Mouse (Mus musculus) layer of hippocampus, adult 18-20 months (tissue): ENCODE measurements around the gene Hdac4. TPM values are rescaled to one million over a fixed set of nuclear protein-coding genes. Genes with fewer than 3 reads are reported as not detected.
A peak's percentile ranks its signal among the peaks of the same experiment; 100 is the strongest.

Experiments used
- DNase-seq, 2 experiments: peaks; one replicate each; pipeline ENCODE4 v3.0.0; 2022; ENCODE audit warnings: low spot score in 2 of 2
- total RNA-seq, 2 experiments: library from RNA; stranded (reverse); gene quantifications; 2 replicates each; pipeline ENCODE4 v1.2.3; 2021

The Hdac4 gene
- total RNA-seq, 2 experiments from 2014 or later = 110 to 113 TPM

DNA sequence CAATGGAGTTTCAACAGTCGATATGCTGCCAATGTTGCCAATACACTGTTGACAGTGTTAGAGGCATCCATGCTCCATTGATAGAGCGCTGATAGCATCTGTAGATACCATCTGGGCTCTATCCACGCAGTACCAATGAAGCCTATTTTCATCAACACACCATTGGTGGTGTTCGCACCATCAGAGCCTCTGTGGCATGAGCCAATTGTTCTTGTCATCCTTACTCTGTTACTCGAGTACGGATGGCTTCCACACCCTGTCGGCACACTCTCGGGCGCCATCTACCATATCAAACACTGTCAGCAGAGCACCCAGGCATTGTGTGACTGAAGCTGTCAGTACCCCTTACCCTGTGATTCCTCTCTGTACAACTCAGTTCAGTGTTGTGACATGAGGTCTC, 271.9 kb downstream of the Hdac4 start:
- peak; percentile 39 to 71 for DNase-seq

DNA sequence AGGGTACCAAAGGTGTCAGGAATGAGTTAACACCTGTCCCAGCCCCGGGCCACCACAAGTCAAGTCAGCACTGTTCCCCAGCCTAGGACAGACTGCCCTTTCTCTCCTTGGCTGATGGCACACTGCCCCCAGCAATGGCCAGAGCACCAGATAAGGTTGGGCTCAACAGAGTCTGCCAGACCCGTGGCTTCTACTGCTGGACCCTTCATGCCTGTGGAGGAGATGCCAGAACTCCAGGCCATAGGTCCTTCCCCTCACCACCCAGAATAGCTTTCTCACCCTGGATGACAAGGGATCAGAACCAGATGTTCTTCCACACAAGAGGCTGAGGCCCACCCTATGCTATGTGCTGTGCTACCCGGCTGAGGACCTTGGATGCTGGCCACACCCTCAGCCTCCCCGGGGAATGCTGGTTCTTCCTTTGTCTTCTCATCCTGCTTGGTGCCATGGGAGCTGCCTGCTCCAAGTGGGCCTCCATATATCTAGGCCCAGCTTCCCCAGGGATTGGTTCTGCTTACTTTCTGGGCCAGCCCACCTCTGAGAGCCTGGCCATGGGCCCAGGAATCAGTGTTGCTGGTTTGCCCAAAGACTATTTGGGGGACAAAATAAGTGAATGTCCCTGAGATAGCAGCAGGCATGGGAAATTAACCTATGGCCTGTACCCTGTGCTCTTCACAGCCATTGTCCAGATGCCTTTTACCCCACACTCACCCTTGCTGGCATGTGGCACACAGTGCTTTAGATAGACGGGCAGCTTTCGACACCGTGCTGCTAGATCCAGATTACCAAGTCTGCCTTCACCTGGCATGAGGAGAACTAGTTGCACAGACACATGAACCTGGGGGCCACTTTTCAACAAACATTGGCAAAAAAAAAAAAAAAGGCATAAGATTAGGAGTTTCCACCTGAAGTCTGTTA, 273.0 kb downstream of the Hdac4 start:
- DNase-seq = no peak

DNA sequence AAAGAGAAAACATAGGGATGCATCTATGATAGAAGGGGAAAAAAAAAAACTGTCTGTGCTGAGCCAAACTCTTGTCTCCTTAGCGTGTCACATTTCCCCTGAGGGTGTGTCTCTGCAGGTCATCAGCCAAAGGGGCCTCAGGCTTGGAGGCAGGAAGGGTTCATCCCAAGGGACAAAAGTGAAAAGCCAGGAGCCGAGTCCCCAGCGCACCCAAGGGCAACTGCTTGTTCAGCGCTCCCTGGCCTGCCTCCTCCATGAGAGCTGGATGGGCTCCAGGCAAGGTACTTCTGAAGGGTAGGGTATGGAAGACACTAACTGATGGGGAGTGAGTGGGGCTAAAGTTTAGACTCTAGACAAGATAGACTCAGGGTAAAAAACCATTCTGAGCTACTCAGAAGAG, 273.8 kb downstream of the Hdac4 start:
- DNase-seq = no peak

DNA sequence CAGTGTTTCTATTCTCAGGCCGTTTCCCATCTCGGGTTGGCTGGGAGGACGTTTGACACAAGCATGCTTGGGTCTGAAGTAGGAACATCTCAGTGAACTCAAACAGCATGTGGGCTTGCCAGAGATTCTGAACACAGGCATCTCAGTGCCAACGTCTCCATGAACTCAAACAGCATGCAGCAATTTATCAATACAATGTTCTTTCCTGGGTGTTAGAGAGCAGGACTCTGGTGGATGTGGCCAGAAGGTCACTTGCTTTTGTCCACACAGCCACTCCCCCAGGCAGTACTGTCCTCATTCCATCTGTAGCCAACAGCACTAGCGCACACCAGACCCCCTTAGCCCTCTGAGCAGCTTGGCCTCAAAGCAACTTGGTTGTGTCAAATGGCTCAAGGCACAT, 274.2 kb downstream of the Hdac4 start:
- no peak for DNase-seq

DNA sequence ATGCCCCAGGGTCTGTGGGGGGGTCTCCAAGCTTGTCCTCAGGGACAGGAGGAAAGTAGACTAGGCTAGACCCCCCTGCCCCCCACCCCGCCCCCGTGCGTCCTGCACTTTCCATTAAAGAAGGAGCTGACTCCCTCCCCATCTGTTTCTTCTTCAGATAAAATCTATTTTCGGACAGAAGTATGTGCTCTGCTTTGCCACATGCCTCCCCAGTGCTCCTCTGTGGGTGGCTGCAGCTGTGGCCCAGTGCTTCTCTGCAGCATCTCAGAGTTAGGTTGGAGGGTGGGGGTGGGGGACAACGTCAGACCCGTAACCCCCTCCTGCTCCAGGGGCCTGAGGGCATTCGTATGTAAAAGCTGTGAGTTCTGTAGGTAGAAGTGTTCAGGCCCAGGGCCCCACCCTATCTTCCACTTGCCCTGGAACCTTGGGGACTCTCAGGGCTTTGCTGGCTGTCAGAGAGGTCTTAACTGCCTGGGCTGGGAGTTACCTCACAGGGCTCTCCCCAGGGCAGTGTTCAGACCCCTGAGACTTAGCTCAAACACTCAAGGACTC, 275.4 kb downstream of the Hdac4 start:
- peak in 1 of 2 experiments; percentile 43 for DNase-seq

DNA sequence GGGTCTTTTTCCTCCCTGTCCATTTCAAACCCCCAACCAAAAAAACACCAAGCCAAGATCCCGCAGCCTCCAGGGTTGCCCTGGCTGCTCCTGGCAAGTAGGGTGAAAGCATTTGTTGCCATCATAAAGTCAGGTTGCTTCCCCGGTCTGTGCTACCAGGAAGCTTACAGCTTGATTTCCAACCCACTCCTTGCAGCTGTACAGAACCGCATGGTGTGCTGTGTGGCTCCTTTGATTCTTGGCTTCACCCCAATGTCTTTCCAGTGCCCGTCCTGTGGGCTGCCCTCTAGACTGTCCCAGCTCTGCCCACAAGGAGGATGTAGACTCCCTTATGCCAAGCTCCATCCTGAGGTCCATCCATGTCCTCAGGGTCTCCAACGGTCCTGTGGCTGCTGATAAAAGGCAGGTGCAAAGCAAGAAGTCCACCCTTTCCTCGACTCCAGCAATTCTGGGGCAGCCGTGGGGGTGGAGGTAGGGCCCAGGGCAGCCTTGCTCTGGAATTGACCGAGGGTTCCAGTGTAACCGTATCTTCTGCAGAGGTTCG, 277.2 kb downstream of the Hdac4 start:
- DNase-seq = no peak

DNA sequence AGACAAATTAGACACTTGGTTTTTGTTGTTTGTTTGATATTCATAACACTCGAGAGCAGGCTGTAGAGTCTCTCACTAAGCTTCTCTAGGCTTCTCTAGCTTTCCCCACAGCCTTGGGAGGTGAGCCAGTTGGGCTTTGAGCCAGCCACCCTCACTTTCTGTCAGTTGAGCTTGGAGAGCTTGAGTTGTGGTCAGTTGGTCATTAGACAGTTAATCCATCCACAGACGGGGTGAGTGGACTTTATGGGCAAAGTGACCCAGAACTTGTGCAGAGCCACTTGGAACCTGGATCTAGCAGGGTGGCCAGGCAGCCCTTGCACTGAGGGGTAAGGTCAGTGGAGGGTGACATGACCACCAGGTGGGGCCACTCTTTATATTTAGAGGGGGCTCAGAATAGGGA, 277.9 kb downstream of the Hdac4 start:
- DNase-seq = no peak

DNA sequence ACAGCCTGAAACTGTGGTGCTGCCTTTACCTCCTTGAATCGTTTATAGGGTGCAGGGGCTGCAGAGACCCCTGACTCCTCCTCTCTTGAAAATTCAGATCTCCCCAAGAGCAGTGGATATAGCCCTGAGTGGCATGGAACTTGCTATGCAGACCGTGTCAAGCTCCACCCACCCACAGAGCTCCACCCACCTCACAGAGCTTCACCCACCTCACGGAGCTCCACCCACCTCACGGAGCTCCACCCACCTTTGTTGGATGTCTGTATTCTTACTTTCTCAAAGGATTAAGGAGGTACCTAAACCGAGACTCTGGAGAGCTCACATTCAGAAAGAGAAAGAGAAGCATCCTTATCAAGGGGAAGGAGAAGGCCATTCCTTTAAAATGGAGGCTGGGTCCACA, 279.5 kb downstream of the Hdac4 start:
- DNase-seq = no peak

DNA sequence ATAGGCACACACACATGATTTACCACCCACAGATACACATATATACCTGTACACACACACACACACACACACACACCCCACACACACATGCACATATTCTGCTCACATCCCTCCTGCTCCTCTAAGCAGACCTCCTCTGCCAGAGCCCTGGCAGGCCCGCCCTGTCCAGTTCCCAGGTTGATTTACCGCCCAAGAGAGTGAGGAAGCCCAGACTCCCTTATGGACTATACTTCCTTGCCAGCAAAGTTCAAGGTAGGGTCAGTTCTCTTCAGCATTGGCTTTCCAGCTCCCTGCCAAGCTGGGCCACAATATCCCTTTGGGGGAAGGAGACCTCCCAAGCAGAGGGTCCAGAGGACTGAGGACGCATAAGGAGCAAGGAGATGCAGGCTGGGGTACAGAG, 280.9 kb downstream of the Hdac4 start:
- no peak for DNase-seq

DNA sequence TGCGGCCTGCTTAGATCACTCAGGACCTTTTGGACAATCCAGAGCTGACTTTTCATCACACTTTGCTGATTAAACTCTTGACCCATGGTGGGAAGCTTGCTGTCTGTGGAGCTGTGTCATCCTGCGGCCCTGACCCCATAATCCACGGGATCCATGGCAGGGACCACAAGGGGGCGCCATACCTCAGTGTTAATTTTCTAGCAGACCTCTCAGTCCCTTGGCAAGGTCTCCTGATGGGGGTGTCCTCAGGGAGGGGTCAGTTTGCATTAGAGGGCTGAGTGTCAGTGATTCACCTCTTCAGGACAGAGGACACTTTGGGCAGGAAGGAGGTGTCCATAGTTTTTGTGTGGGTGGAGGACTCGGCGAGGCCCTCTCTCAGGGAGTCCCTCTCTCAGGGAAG, 281.6 kb downstream of the Hdac4 start:
- no peak for DNase-seq

DNA sequence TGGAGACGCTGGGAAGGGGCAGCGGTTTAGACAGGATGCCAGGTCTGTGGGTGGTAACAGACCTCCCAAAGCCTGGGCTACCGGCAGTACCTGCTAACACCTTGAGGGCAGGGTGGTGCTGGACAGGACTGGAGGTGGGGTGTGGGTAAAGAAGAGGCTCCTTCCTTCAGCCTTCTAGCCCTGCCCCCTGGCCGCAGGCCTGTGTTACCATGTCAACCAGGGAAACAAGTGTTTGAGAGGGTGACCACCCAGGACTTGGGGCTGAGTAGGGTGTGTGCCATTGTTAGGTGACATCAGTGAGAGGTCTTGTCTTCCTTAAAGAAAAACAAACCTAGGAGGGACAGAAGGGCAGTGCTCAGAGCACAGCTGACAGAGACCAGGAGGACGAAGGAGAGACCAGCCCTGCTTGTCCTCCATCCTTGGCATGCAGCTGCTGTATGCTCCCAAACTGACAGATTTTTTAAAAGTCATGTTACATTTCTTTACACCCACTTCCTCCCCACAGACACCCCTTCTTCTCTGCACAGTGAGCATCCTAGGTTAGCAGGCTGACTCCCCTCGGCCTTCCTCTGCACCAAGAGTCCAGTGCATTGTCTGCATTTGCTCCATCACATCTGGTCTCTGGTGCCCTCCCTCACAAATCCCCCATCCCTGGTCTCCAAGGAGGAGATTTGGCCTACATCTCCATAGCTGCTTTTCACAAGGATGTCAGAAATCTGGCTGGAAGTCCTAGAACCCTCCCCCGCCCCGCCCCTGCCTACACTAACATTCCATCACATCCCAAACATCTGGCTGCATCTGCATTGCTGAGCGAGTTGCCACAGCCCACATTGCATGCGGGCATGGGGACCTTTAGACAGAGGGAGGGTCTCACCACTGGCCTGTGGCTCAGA, 283.0 kb downstream of the Hdac4 start:
- DNase-seq = no peak

DNA sequence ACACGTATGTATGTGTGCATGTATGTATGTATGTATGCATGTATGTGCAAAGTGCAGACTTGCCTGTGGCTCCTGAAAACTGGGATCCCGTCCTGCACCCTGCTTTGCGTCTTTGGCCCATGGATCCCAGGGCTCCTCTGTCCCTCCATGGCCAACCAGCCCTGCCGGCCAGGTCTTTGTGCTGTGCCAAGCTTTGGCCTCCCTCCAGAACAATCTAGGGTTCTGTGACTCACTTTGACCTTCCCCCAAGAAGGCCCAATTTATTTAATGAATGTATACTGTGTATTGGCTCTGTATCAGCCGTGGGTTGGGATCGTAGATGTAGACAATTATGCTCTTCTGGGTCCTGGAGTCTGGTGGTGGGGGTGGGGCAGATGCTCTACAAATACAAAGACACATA, 290.2 kb downstream of the Hdac4 start:
- no peak for DNase-seq

DNA sequence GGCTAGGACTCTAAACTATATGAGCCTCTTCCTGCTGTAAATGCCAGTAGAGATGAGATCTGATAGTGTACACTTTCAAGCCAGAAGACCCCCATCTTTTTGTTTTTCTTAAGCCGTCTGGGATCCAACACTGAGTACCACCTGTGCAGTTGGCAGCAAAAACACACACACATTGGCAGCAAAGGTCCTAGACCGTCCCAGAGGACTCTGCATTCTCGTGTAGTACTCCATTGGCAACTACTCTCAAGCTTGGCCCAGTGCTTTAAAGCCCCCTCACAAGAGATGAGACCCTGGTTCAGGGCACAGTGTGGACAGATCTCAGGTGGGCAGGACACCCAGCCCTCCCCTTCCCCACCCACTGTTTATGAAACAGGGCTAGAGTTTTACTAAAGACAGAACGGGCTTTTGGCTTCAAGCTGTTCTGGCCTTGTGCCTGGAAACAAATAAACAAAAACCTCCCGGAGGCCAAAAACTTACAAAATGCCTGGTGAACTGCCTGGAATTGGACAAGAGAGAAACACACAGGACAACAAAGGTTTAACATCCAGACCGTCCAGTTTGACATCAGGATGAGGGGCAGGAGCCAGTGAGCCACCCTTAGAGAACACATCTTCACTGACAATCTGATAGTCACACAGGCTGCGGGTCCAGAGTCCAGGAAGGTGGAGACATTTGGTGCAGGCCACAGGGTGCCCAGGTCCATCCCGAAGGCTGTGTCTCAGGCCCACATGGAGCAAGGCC, 292.1 kb downstream of the Hdac4 start:
- DNase-seq = no peak

DNA sequence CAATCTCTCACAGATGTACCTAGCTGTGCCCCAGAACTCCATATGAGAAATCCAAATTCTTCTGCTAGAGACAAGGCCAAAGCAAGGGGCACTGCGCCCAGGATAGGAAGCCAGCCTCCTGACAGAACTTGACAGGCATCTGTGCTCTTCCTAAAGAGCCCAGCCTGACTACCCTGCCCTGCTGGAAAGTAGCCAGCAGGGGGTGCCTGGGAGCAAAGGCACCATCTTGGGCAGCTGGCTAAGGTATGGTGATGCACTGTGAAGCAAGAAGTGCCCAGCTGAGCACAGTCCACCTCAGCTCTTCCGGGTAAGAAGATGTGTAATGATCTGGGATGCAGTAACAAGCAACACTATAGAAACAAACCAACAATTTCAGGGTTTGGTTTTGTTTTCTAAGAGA, 298.4 kb downstream of the Hdac4 start:
- no peak for DNase-seq

DNA sequence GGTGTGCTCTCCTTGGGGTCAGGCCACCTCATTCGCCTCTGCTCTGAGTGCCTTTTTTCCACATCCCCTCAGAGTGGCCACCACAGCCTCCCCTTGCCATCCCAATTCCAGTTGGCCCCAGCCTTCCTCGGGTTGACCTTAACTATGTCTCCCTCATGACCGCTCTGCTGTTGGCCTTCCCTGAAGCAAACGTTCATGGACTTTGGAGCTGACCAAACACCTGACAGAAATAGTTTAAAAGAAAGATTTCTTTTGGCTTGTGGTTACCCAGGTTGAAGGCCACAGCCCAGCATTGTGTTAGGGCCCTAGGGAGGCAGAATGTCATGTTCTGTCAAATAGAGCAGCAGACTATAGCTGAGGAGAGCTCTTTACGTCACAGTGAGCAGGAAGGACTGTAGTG, 301.2 kb downstream of the Hdac4 start:
- DNase-seq = no peak

DNA sequence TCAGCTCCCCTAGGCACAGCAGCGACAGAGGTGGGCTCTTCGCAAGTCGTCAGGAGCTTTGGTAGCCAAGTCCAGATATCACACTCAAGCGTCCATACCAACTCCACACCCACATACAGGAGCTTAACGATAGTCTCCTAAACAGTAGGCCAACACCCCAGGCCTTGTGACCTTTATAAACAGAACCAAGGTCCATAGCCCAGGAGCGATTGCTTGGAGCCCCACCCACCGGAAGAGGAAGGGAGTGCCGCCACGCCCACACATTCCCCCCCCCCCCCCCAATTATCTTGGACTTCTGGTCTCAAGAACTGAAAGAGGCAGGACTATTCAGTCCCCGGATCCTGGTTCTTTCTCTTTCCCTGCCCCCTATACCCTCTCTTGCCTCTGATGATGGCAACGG, 301.9 kb downstream of the Hdac4 start:
- DNase-seq = no peak

DNA sequence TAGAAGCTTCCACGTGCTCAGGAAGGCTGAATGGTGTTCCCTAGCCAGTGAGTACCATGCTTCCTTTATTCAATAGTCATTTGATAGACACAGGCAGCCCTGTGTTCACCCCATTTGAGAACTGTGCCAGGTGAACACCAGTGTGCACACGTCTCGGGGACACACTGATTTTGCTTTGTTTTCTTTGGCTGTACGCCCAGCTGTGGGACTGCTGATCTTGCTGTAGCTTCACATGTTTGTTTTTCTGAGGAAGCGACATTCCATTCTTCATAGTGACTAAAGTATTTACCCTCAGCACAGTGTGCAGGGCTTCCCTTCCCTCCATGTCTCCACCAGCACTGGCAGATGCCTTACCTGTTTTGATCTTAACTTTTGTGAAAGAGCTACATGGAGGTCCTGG, 312.4 kb downstream of the Hdac4 start:
- DNase-seq = no peak

DNA sequence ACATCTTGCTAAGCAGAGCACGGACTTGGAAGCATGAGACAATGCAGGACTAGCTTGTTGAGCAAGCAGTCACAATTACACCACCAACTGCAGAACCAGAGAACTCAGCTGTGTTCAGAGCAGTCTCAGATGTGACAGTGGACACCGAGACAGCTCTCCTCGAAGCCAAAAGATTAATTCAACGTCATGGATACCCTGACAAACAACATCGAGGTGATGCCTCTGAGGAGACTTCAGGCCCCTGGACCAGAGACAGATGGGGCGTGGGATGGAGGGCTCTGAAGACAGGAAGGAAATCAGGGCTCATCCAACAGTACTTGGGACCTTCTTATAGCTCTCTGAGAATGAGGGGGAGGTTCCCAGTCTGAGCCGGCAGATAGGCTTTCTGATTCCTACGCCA, 314.6 kb downstream of the Hdac4 start:
- no peak for DNase-seq

DNA sequence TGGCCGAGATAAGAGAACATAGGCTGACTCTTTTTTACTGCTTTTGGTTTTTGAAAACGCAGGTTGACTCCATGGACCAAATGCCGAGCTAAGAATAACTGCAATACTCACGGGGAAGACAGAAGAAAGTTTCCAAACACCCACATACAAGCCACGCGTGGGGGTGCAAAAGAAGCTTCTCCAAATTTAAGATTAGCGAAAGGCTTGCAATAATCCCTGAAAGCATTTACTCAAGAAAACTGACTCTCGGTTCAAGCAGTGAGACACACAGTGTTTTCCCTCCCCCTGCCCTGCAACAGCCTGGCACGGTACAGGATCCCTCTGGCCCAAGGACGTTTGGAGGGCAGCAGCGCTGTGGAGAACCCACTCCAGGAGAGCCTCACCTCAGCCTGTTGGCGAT, 315.3 kb downstream of the Hdac4 start:
- DNase-seq = peak in 1 of 2 experiments; percentile 52
